Mouse (Mus musculus): ENCODE results near the gene Cttnbp2nl.

DNA sequence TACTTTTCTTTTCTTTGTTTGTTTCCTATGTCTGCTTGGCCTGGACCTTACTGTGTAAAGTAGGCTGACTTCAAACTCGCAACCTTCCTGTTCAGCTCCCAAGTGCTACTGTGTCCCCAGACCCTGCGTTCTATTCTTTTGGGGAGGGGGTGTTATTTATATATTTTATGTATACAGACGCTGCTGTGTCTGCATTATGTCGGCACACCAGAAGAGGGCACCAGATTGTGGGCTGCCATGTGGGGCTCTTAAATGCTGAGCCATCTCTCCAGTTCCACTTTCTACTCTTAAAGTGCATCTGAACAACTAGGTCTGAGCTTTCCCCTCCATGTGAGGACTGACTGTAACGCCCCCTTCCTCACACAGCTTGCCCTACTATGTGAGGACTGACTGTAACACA is 9.2 kb downstream of the Cttnbp2nl start:
- TF ChIP-seq CTCF (IDR thresholded peaks at IDR 0.05; ENCODE audit: extremely low read depth, insufficient read depth, insufficient read length, insufficient replicate concordance) (no peak), POLR2A (IDR thresholded peaks at IDR 0.05; ENCODE audit: low read depth, low read length) (no peak)

Measured in spleen, adult 2 months (tissue).